Mouse (Mus musculus) left cerebral cortex, adult 11 months (tissue): ENCODE measurements around the gene Acot9.

ENCODE experiments used
- DNase-seq: peaks from one replicate; pipeline ENCODE4 v3.0.0; 2022; ENCODE audit warnings: low spot score

Acot9 gene

GRCm38 (mm10) chrX:155262235-155262914 lies at the start of gene Acot9:
Acot9 (plus strand) TSS chrX:155262443.
- DNase-seq, result peak; percentile 87

DNA sequence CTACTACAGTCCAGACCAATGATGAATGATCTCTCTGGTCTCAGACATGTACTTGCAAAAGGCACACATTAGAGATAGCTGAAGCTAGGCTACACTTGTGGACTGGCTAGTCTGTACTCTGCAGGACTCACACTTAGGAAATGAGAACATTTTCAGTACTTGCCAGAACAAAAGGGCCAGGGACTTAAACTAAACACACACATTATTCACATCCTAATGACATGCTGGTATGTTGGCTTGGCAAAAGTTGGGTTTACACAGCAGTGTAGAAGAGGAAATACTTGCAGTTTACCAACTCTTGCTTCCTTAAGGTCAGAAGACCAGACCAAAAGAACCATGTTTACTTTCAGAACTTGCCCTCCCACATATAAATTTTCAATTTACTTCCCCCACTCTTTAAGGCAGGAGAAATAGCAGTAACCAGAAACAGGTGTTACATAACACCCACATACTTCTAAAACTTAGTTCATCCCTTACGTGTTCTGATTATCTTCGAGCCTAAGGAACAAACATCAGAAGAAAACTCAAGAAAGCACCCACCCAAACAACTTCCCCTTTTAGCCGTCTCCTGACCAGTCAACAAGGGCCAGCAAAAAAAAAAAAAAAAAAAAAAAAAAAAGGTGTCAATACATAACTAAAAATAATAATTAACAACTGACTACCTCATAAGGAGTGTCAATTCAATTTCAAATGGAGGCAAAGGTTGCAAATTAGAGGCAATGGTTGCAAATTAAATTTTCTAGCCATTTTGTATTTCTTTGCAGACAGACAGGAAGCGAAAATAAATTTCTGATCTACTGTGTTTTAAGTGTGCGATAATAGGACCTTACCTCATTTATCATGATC lies 47.7 kb upstream of the Acot9 start:
- no peak for DNase-seq

GRCm38 (mm10) chrX:155215501-155216248 lies 46.6 kb upstream of the Acot9 start:
- DNase-seq, result no peak

GRCm38 (mm10) chrX:155216271-155216670 lies 46.0 kb upstream of the Acot9 start, which contains the start of gene Sat1:
Sat1 (minus strand) TSS chrX:155216449.
- DNase-seq, result peak; percentile 87

DNA sequence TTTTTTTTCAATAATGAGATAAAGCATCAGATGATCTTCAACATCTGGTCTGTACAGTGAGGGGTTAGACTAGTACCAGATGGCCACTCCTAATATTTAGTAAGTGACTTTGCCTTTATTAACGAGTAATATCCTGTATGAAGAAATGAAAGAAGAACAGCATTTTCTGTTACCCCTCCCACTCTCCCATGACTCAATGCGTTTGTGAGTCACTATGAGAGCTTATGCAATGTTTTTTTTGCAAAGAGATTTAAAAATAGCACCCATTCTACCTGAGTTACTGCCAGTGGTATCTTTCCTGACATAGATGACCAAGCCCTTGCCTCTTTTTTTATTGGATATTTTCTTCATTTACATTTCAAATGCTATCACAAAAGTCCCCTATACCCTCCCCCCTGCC lies 44.0 kb upstream of the Acot9 start:
- no peak for DNase-seq

DNA sequence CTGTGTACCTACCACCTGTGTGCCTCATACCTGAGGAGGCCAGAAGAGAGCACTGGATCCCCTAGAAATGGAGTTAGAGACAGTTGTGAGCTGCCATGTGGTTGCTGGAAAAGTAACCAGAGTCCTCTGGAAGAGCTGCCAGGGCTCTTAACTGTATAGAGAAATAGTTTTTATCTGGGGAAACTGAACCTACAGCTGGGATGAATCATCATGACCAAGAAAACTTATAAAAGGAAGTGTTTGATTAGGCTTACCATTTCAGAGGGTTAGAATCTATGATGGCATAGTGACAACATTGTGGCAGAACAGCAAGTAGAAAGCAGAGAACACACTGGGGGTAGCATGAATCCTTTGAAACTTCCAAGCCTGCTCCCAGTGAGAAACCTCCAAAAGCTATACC lies 5.4 kb upstream of the Acot9 start:
- DNase-seq, result no peak

GRCm38 (mm10) chrX:155262915-155263252 lies 641 bp downstream of the Acot9 start:
- DNase-seq, result no peak

DNA sequence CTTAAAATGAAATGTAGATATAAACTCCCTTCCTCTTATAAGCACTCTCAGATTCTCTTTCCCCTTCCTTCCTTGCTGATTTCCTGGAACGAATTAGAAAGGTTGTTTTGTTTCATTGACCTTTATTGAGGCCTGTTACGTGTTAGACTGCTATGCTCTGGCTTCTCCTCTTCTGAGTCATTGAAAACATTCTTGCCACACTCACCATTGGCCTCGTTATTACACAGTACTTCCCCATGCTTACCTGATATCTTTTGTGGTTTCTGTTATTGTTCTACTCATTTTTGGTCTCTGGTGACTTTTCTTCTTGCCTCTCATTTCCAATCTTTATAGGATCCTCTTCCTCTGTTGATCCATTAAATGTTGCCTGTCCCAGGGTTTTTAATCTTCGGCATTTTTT lies 16.2 kb downstream of the Acot9 start:
- DNase-seq, result no peak

GRCm38 (mm10) chrX:155280427-155281044 lies 18.3 kb downstream of the Acot9 start:
- DNase-seq, result no peak

GRCm38 (mm10) chrX:155306390-155306789 lies 44.1 kb downstream of the Acot9 start:
- DNase-seq, result no peak

GRCm38 (mm10) chrX:155318005-155318404 lies 55.8 kb downstream of the Acot9 start:
- no peak for DNase-seq

DNA sequence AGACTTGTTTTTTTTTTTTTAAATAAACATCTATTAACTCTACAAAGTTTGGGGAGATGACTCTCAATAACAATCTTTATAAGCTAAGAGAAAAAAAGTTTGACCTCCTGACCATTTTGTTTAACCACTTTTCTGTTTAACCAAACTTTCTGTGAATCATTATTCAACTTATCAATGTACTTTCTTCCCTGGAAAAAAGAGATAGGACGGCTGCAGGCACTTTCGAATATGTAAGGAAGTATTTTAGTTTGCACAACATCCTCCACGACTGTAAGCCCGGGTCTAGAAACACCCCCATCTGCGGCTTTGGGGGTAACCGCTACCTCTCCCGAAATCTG lies 75.3 kb downstream of the Acot9 start:
- DNase-seq, result no peak

GRCm38 (mm10) chrX:155337905-155338721 lies 75.9 kb downstream of the Acot9 start:
- peak; percentile 51 for DNase-seq

GRCm38 (mm10) chrX:155340654-155341053 lies 78.4 kb downstream of the Acot9 start, which contains the start of gene Prdx4:
Prdx4 (minus strand) TSS chrX:155340754.
- DNase-seq, result no peak

- no peak for DNase-seq
Observed at GRCm38 (mm10) chrX:155346249-155346648, 84.0 kb downstream of the Acot9 start.
